Mouse (Mus musculus) lung, postnatal 25 days (tissue): ENCODE measurements at regions not wholly inside any gene's neighbourhood (a gene's known extent, or its start where the extent isn't known, plus 50 kb on each side); places are given as distances from the start of the nearest gene placed in this dataset.

Experiments used
- DNase-seq: peaks from one replicate; pipeline ENCODE4 v3.0.0; 2022; ENCODE audit warnings: low spot score

GRCm38 (mm10) chr10:96724436-96725175, 107.8 kb downstream of the Btg1 start:
- peak; percentile 37 for DNase-seq

- no peak for DNase-seq
Measured at GRCm38 (mm10) chr10:96726801-96727780, 110.3 kb downstream of the Btg1 start.

- DNase-seq: no peak
Measured at GRCm38 (mm10) chr10:96733581-96733980, 116.8 kb downstream of the Btg1 start.

- DNase-seq: no peak
Measured at GRCm38 (mm10) chr10:96735146-96735545, 118.3 kb downstream of the Btg1 start.

DNA sequence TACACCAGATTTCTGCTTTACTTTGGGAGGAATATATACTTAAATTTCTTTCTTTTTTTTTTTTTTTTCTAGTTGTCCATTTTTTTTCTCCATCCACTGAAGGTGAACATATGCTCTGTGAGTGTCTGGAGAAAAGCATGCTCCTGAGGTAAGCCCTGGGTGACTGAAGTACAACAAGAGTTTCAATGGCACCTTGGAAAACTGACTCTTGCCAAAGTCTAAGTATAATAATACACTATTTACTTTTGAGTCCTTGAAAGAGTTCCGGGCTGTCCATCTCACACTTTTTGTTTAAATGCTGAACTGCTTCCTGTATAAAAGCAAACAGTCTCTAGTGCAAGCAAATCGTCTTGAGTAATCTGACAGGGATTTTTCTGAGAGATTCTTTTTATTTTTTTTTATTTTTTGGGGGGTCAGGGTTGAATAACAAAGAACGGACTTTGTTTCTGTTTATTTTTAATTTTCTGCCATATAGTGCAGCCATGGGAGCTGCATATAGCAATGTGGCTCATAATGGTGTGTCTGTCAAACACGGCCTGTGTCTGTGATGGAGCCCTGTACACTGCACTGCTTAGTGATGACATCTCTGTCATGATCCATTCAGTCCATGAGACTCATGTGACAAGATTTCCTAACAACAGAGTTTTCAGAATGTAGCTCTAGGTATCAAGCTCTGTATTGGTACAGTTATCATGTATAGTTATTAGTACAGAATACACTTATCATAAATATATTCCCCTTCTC, 119.3 kb downstream of the Btg1 start:
- DNase-seq: peak; percentile 50

- DNase-seq: no peak
Measured at GRCm38 (mm10) chr10:96737972-96738371, 121.2 kb downstream of the Btg1 start.

DNA sequence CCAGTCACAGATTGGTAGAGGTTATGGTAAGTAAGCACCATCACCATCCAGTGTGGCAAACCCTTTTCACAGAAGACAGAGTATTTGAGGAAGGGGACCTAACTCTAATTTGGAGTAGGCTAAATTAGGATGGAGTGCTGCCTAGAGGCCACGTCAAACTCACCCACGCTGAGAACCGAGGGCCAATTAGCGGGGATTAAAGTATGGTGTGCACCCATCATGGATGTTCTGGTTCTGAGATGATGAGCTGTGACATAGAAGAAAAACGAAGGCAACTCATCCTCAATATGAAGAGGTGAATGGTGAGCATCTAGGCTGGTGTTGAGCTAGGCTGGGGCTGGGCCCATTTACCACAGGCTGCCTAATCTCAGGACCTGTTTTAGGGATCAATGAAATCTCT, 121.8 kb downstream of the Btg1 start:
- no peak for DNase-seq

DNA sequence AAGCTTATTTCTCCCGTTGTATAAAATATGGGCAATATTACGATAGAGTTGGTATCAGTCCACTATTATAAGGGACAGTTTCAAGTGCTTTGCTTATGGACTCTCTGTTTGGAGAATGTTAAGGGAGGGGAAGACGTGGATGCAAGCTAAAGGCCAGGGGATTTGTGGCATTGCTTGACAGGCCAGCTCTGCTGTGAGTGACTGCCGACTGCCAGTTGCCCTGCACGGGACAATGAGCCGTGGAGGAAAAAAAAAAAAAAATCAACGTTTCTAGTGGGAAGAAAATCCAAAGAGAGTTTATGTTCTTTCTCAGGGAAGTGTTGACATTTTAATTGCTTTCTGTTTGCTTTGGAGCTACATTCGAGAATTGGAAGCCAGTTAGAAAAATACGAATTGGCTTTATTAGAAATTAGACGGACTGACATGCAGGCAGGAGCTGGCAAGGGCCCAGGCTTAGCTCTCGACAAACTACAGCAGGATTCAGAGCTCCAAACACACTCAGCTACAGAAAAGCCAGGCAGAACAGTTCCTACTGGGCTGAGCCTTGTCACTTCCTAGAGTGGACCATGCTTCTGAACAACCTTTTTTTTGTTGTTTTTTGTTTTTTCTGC, 127.5 kb downstream of the Btg1 start:
- peak; percentile 46 for DNase-seq

- no peak for DNase-seq
Measured at GRCm38 (mm10) chr10:96747015-96747663, 130.3 kb downstream of the Btg1 start.

- peak; percentile 36 for DNase-seq
Measured at GRCm38 (mm10) chr10:96750861-96751260, 134.1 kb downstream of the Btg1 start.

GRCm38 (mm10) chr10:96751580-96752264, 134.9 kb downstream of the Btg1 start:
- peak; percentile 94 for DNase-seq

DNA sequence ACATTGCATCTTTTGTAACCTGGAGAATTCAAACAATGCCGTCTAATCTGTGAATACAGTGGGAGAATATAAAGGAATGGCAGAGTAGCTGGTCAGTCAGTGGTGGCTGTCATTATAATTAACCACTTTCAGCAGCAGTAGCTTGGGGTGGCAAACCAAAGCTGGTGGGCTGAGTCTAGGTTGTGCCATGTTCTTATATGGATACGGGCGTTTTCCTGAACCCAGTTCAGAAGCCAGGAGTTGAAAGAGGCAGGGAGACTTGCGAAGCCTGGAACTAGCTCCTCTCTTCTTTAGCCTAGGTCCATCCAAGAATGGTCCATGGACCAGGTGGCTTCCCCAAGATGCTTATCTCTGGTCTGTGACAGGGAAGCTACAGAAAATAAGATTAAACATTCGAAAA, 135.7 kb downstream of the Btg1 start:
- no peak for DNase-seq

GRCm38 (mm10) chr10:96753521-96753920, 136.7 kb downstream of the Btg1 start:
- no peak for DNase-seq

- no peak for DNase-seq
Measured at GRCm38 (mm10) chr10:96755674-96756073, 138.9 kb downstream of the Btg1 start.

DNA sequence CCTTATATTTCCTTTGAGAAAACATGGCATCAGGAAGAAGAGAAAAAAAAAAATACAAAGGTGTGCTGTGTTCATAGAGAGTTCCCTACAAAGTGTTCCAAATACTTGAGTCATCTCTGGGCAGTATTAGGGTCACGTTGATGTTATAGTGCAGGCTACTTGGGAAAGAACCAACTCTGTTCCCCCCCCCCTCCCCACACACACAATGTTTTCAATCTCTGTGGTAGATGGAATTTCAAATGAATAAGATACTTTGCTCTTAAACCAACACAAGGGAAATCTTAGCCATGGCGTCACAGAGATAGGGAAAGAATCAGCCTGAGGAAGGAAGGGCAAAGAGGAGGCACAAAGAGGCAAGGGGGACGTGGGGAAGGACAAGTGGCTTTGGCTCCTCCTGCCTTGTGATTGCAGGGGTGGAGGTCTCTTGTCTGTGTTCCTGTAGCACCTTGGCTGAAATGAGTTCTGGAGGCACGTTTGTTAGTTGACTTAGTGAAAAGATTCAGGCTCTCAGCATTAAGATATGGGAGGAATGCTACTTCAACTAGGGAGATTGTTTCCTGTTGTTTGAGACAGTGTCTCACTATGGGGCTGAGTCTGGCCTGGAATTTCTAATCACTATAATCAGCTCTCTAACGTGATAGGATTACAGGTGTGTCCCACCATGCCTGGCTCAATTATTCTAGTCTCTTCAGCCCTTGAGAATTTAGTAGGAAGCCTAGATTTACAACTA, 139.7 kb downstream of the Btg1 start:
- no peak for DNase-seq

- no peak for DNase-seq
Measured at GRCm38 (mm10) chr10:96757311-96757710, 140.5 kb downstream of the Btg1 start.

- DNase-seq: peak; percentile 18
Measured at GRCm38 (mm10) chr10:96761601-96762000, 144.8 kb downstream of the Btg1 start.

GRCm38 (mm10) chr10:96765626-96766025, 148.8 kb downstream of the Btg1 start:
- DNase-seq: no peak

DNA sequence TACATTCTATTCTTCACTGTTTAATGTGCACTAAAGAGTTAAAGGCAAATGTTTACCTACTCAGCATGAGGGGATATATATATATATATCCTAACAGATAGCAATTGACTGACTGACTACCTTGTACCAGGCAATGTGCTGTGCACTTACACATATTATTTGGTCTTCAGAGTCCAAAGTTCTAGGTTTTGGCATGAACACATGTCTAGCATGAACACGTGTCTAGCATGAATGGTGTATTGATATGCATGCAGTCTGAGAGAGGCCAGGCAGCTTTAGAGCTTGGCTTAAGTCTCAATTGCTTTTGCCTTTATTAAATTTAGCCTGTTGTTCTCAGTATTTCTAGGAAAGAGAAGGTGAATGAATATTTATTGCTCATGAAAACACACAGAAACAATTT, 161.4 kb downstream of the Btg1 start:
- DNase-seq: no peak

- DNase-seq: no peak
Measured at GRCm38 (mm10) chr10:96783966-96784365, 167.2 kb downstream of the Btg1 start.
